Mouse (Mus musculus): ENCODE measurements around the gene Olfr160. TPM values are rescaled to one million over a fixed set of nuclear protein-coding genes. Genes with fewer than 3 reads are reported as not detected.

Gene Olfr160
- polyA plus RNA-seq, 2 experiments from 2014 or later: 0.13 TPM; not detected in 1

Other genes starting within 250 kb of the Olfr160 start
- gene Msantd2, start 226.9 kb downstream of the Olfr160 start, polyA plus RNA-seq (2017; shearing (Covaris generic)): 10 to 100 TPM in 1 of 2 experiments, 1 to 10 TPM in 1; 8.3 to 13.7 TPM
- gene Esam, start 188.2 kb downstream of the Olfr160 start, polyA plus RNA-seq (2017; shearing (Covaris generic)): not detected
- not detected for gene Vsig2, start 177.0 kb downstream of the Olfr160 start, polyA plus RNA-seq (2017; shearing (Covaris generic))
- gene Nrgn, start 163.3 kb downstream of the Olfr160 start, polyA plus RNA-seq (2017; shearing (Covaris generic)): under 1 TPM; 0.51 to 0.86 TPM
- gene Siae, start 160.6 kb downstream of the Olfr160 start, polyA plus RNA-seq (2017; shearing (Covaris generic)): 10 to 100 TPM; 17.2 to 17.7 TPM
- gene Spa17, start 102.5 kb downstream of the Olfr160 start, polyA plus RNA-seq (2017; shearing (Covaris generic)): under 1 TPM in 1 of 2 experiments, not detected in 1; 0.97 TPM
- gene Tbrg1, start 58.9 kb downstream of the Olfr160 start, polyA plus RNA-seq (2017; shearing (Covaris generic)): 100 to 1,000 TPM; 201 to 217 TPM
- not detected for gene Panx3, start 47.0 kb downstream of the Olfr160 start, polyA plus RNA-seq (2017; shearing (Covaris generic))
- gene Olfr874, start 28.9 kb upstream of the Olfr160 start, polyA plus RNA-seq (2017; shearing (Covaris generic)): not detected
- not detected for gene Olfr875, start 55.6 kb upstream of the Olfr160 start, polyA plus RNA-seq (2017; shearing (Covaris generic))
- gene Olfr876, start 86.8 kb upstream of the Olfr160 start, polyA plus RNA-seq (2017; shearing (Covaris generic)): not detected
- gene Olfr877, start 138.0 kb upstream of the Olfr160 start, polyA plus RNA-seq (2017; shearing (Covaris generic)): not detected
- gene Olfr145, start 180.5 kb upstream of the Olfr160 start, polyA plus RNA-seq (2017; shearing (Covaris generic)): not detected
- under 1 TPM in 1 of 2 experiments, not detected in 1; 0.17 TPM for gene Olfr878, start 201.6 kb upstream of the Olfr160 start, polyA plus RNA-seq (2017; shearing (Covaris generic))

Measured in CD4-positive, CD25-positive, alpha-beta regulatory T cell, adult 4 months (primary cell).